Mouse (Mus musculus) bone marrow, adult 2 months (tissue): ENCODE data around the gene Cfd. TPM values are rescaled to one million over a fixed set of nuclear protein-coding genes. Genes with fewer than 3 reads are reported as not detected.

Source experiments
- H3K27ac ChIP-seq: fragments of 200-500 bp; 2 replicates; pipeline ENCODE4 v1.5.1; 2012; ENCODE audit warnings: low read depth, mild to moderate bottlenecking, control low read depth, inconsistent platforms, low read length; ENCODE audit not compliant: control insufficient read depth, poor library complexity, insufficient read depth
- H3K4me1 ChIP-seq: fragments of 200-500 bp; 2 replicates; pipeline ENCODE4 v1.6.1; 2011; ENCODE audit warnings: low read length; ENCODE audit not compliant: control insufficient read depth, insufficient read depth
- H3K4me3 ChIP-seq: fragments of 200-500 bp; replicated peaks from 2 replicates; pipeline ENCODE3; 2011; ENCODE audit warnings: mild to moderate bottlenecking, low read depth, low read length, control low read depth; ENCODE audit not compliant: control insufficient read depth
- CTCF ChIP-seq: fragments of 200-500 bp; IDR thresholded peaks from 2 replicates; pipeline ENCODE4 v1.5.1; 2011; ENCODE audit warnings: low read length, control low read depth; ENCODE audit not compliant: control insufficient read depth, insufficient read depth
- POLR2A ChIP-seq: fragments of 200-500 bp; IDR thresholded peaks from 2 replicates; pipeline ENCODE4 v1.6.1; 2011; ENCODE audit warnings: low read depth, mild to moderate bottlenecking, control low read depth, low read length, borderline replicate concordance; ENCODE audit not compliant: control insufficient read depth
- WGBS: fragments of 180-500 bp; shearing (Covaris S2); methylation state at CpG from one replicate; pipeline ENCODE4 v1.1.7; 2018; 5-methylcytosine and 5-hydroxymethylcytosine counted together
- polyA plus RNA-seq: library from polyadenylated mRNA; stranded (reverse); fragments of >200 nt; gene quantifications from 2 replicates; pipeline ENCODE4 v1.2.4, GENCODE M21; 2011; ENCODE audit warnings: low replicate concordance; ENCODE audit not compliant: missing spikeins, insufficient read depth, insufficient read length

The Cfd gene
- polyA plus RNA-seq, 1 experiment, result not detected

DNA sequence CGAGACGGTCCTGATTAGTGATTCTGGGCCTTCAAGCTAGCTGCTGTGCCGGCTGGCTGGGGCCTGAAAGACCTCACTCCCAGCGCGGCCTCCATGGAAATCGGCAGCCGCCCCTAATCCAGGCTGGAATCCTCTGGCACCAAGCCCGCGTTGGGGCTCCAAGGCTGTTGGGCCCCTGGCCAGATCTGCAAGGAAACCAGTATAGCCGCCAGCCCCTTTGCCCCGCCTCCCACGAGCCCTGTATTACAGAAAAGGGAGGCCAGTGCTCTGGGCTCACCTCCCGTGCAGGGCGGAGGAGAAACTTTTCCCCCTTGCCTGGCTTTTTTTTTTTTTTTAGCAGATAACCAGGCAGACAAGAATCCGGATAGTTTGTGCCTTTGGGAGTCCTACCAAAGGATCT, 37.3 kb upstream of the Cfd start:
- peak overlapping the region; percentile 75 for H3K4me3 ChIP-seq
- H3K27ac ChIP-seq, result peak overlapping the region; percentile 86
- TF ChIP-seq POLR2A, result no peak
- TF ChIP-seq CTCF, result no peak
- H3K4me1 ChIP-seq, result peaks cover 17% of the 10 kb centered on the region
- WGBS, result 1% methylated on average over 15 of the region's 15 CpGs

DNA sequence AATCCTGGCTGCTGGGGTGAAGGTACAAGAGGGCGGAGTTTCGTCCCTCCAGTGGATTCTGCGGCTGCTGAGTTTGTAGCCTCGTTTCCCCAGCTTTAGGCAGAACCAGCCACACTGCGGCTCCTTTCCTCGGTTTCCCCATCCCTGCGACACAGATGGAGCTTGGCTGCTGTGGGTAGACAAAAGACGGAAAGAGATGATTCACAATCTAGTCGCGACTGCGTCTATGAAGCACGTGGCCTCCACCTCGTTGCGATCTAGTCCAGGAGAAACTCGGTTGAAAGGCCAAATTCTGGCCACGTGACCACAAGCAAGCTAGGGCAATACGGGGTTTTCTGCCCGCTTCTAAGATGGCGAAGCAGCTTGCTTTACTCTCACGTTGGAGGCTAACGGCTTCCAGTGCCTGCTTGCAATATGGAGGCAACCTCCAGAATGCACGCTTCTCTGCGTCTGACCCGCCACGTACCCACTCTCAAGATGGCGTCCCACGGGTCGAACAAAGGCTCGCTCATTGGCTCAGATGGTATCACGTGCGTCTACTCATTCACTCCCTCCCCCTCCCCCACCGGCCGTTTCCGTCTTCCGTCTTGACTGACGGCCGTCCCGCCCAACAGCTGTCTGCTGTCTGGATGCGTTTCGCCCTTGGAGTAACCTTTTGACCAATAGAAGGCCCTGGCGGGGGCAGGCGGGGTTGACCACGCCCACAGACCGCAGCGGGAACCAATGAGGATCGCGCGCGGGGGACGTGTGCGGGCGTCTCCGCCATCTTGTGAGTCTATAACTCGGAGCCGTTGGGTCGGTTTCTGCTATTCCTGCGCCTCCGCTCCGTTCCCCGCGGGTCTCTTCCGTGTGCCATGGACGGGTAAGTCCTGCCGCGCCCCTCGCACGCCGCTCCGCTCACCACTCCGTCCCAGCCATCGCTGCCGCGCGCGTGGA, 36.5 kb upstream of the Cfd start, which contains the start of gene Ptbp1:
TSS of gene Ptbp1 (plus strand) at position 568 of the 936 bp plus-strand sequence.
- peak within 1 kb of the TSS; percentile 98 for H3K27ac ChIP-seq
- TF ChIP-seq POLR2A, result peak; percentile 94
- no peak for TF ChIP-seq CTCF
- peak within 1 kb of the TSS; percentile 95 for H3K4me3 ChIP-seq
- H3K4me1 ChIP-seq, result peaks cover 17% of the 10 kb centered on the region
- WGBS, result under 1% methylated on average over 75 of the region's 75 CpGs

DNA sequence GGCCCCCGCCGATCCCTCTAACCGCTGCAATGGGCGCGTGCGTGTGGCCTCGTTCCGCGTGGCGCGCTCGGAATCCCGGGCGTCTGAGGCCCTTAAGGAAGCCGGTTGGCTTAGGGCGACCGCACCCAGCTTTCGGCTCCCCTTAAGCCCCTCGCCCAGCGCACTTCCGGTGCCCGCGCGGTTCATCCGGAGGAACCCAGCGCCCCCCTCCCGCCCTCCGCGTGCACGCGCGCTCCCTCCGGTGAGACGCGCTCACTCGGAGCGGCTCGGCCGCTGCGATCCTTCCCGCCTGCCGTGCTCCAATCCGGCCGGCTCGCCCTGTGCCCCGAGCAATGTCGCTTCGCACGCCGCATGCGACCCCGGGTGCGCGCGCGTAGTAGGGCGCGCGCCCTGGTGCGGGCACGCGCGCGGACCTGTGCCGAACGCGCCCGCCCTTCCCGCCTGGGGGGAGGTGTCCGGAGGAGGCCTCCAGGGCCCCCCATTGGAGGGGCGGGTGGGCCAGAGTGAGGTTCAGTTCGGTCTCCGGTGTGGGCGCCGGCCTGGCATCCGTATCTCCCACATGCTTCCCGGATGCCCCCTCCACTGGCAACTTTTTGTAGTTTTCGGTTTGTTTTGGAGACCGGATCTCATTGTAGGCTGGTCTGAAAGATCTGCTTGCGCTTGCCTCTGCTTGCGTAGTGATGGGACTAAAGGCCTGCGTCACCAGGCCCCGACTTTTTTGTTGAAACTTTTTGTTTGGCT, 35.7 kb upstream of the Cfd start:
- under 1% methylated on average over 83 of the region's 83 CpGs for WGBS
- H3K4me3 ChIP-seq, result peak overlapping the region; percentile 95
- TF ChIP-seq POLR2A (no peak), CTCF (no peak)
- H3K27ac ChIP-seq, result peak overlapping the region; percentile 98
- H3K4me1 ChIP-seq, result peaks cover 15% of the 10 kb centered on the region

DNA sequence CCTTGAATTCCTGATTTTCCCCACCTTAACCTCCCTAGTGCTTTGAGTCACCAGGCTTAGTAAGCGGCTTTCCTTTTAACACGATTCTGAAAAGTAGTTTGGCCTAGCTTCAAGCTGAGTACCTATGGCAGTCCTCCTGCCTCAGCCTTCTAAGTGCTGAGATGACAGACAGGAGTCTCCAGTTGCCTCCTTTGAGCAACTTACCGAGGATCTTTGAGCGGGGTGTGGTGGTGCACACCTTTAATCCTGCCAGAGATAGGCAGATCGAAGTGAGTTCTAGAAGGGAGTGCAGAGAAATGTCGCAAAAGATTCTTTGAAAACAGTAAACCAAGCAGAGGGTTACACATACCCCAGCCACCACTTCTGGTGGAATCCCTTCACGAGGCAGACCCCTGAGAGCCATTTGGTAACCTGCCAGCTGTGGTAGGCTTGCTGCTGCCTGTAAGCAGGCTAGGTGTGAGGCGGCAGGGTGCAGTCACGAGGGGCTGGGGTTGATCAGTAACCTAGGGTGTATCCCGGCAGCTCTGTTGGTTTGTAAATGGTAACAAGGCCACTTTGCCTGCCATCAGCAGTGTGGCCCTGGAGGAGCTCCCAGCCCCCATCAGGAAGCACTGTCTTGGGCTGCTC, 35.0 kb upstream of the Cfd start:
- Histone ChIP-seq H3K4me3 (peak overlapping the region; percentile 95), H3K27ac (peak overlapping the region; percentile 98), H3K4me1 (peaks cover 12% of the 10 kb centered on the region)
- no peak for TF ChIP-seq CTCF
- TF ChIP-seq POLR2A, result no peak
- under 1% methylated on average over 10 of the region's 10 CpGs for WGBS

DNA sequence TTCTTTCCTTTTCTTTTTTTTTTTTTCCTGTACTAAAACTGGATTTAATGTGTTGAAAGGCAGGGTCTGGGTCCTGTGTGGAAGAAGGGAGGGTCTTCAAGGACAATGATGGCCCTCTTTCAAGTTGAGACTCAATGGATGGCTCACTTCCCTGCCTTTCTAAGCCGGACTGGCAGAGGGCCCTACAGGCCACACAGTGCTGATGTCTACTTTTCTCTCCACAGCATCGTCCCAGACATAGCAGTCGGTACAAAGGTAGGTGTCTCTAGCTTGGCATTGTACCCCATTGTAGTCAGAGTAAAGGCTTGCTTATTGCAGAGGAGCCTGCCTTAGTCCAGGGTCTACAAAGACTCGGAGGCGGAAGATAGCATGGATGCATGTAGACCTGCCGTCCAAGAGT, 34.4 kb upstream of the Cfd start:
- 7% methylated on average over 6 of the region's 6 CpGs for WGBS
- TF ChIP-seq CTCF (no peak), POLR2A (no peak)
- H3K27ac ChIP-seq, result peak overlapping the region; percentile 20; the same call in 1 of the 2 replicates
- H3K4me3 ChIP-seq, result peak overlapping the region; percentile 56
- peaks cover 12% of the 10 kb centered on the region for H3K4me1 ChIP-seq

DNA sequence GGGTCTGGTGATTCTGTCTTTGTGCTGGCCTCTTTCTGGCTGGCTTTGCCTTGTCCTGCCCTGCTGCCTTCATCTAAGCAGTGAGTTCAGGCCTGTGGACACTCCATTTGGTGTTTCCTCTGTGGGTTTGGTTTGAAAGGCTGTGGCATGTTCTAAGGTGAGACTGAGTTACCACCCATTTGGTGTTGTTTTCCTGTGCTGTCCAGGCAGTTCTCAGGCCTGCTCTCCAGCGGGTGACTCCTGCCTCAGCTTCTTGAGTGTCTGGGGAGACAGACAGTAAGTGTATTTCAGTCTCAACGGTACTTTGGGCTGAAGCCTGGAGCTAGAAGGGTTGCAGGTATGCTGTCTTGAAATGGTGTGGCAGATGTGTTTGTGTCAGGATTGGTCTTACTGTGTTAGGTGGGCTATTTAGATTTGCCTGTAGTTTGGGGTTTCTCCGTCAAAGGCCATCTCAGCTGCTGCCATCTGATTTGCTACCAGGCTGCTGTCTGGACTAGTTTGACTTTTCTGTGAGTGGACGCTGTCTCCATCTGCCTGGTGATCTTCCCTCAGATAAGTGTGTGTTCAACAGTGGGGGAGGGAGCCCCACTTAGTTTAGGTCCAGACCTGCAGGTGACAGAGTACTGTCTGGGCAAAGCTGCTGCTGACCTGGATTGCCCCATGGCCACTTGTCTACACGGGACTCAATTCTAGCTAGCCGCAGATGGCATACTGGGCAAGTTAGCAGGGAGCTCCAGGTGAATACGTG, 33.8 kb upstream of the Cfd start:
- H3K4me1 ChIP-seq, result peaks cover 8% of the 10 kb centered on the region
- whole genome bisulfite sequencing, result 5% methylated on average over 7 of the region's 7 CpGs

DNA sequence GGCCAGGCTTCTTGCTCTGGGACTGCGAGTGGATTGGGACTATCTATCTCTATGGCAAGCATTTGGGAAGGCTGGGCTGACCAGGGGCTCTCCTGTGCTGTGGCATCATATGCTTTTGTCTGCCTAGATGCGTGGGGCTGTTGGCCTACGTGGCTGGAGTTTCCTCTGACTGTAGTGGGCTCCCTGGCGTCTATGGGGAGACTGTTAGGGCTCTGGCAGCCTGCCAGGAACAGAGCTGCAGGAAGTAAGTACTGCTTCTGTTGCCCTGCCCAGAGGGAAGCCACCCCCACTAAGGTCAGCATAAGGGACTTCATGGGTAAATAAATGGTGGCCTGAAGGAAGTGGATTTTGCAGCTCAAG, 33.2 kb upstream of the Cfd start:
- Histone ChIP-seq H3K4me1 (peaks cover 8% of the 10 kb centered on the region), H3K4me3 (peak overlapping the region; percentile 56), H3K27ac (peak overlapping the region; percentile 1; the same call in 1 of the 2 replicates)
- 2% methylated on average over 4 of the region's 4 CpGs for WGBS
- TF ChIP-seq CTCF (no peak), POLR2A (no peak)

More for the DNA sequence above, 33.8 kb upstream of the Cfd start:
- TF ChIP-seq CTCF (no peak), POLR2A (no peak)
- Histone ChIP-seq H3K27ac (peak overlapping the region; percentile 31), H3K4me3 (peak overlapping the region; percentile 56)
